Mouse (Mus musculus) small intestine, adult 2 months (tissue): ENCODE results near the gene Tigd3. TPM values are rescaled to one million over a fixed set of nuclear protein-coding genes. Genes with fewer than 3 reads are reported as not detected.

Source experiments
- H3K27ac ChIP-seq: fragments of 200-500 bp; 2 replicates; pipeline ENCODE4 v1.5.1; 2012; ENCODE audit warnings: low read depth, low read length, control low read depth, inconsistent platforms; ENCODE audit not compliant: insufficient read depth
- H3K27me3 ChIP-seq: fragments of 200-500 bp; 2 replicates; pipeline ENCODE4 v1.6.1; 2012; ENCODE audit warnings: mild to moderate bottlenecking, moderate library complexity, low read length, inconsistent platforms; ENCODE audit not compliant: control insufficient read depth, insufficient read depth
- H3K36me3 ChIP-seq: fragments of 200-500 bp; 2 replicates; pipeline ENCODE4 v1.6.1; 2012; ENCODE audit warnings: mild to moderate bottlenecking, low read length, control low read depth, inconsistent platforms; ENCODE audit not compliant: control insufficient read depth, insufficient read depth
- H3K4me1 ChIP-seq: fragments of 200-500 bp; 2 replicates; pipeline ENCODE4 v1.6.1; 2012; ENCODE audit warnings: low read length, inconsistent platforms, mixed read lengths; ENCODE audit not compliant: control insufficient read depth, insufficient read depth, insufficient read length
- H3K4me3 ChIP-seq: fragments of 200-500 bp; 2 replicates; pipeline ENCODE4 v1.5.1; 2012; ENCODE audit warnings: low read depth, mild to moderate bottlenecking, control low read depth, inconsistent platforms, low read length, moderate library complexity
- CTCF ChIP-seq: fragments of 200-500 bp; IDR thresholded peaks from 2 replicates; pipeline ENCODE4 v1.5.1; 2012; ENCODE audit warnings: low read depth, mild to moderate bottlenecking, control low read depth, inconsistent platforms, low read length, moderate library complexity, mixed read lengths; ENCODE audit not compliant: insufficient replicate concordance, insufficient read length; ENCODE audit errors: extremely low read depth
- POLR2A ChIP-seq: fragments of 200-500 bp; IDR thresholded peaks from 2 replicates; pipeline ENCODE4 v1.6.1; 2012; ENCODE audit warnings: low read depth, mild to moderate bottlenecking, control low read depth, inconsistent platforms, low read length, moderate library complexity
- whole genome bisulfite sequencing: fragments of 180-500 bp; shearing (Covaris S2); methylation state at CpG from one replicate; pipeline ENCODE4 v1.1.7; 2018; 5-methylcytosine and 5-hydroxymethylcytosine counted together
- polyA plus RNA-seq: library from polyadenylated mRNA; depleted of rRNA; stranded (reverse); fragments of >200 nt; gene quantifications from 2 replicates; pipeline ENCODE4 v1.2.3, GENCODE M21; 2012

Tigd3 gene
- polyA plus RNA-seq, 1 experiment, result 2.0 TPM

DNA sequence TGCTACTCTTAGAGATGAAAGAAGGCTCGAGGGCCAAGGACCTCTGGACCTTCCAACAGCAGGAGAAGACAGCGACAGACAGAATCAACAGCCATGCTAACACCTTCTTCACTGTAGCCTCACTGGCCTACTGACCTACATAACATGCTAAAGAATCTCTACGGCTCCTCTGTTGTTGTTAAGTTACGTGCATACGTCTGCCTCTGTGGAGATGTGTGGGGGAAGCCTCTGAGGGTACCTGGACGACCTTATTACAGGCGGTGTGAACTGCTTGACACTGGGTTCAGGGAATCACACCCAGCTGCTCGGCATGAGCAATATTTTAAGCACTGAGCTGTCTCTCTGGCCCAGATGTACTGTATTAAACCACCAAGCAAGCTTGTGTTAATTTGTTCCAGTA lies 33.6 kb upstream of the Tigd3 start:
- 86% methylated on average over 8 of the region's 8 CpGs for WGBS

DNA sequence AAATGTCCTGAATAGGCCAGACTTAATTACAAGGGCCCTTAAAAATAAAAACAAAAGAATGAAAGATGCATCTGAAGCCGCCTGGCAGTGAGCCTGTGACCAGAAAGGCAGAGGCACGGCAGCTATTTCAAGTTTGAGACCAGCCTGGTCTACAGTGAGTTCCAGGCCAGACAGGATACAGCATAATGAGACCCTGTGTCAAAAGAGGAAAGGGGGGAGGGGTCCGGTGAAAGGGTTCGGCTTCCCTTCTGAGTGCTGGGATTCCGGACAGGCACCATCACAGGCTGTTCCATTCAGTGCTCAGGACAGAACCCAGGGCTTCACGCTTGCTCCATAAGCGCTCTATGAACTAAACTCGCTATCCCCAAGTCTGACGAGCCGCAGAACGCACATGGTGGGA lies 33.1 kb upstream of the Tigd3 start:
- H3K36me3 ChIP-seq, result no peaks in the 10 kb centered on the region
- 91% methylated on average over 11 of the region's 11 CpGs for WGBS
- H3K27ac ChIP-seq, result no peak overlapping the region
- H3K4me3 ChIP-seq, result no peak overlapping the region
- H3K4me1 ChIP-seq, result peaks cover 12% of the 10 kb centered on the region
- no peaks in the 10 kb centered on the region for H3K27me3 ChIP-seq
- TF ChIP-seq CTCF, result no peak
- no peak for TF ChIP-seq POLR2A

More for the DNA sequence above, 33.6 kb upstream of the Tigd3 start:
- TF ChIP-seq CTCF (no peak), POLR2A (no peak)
- H3K27me3 ChIP-seq, result no peaks in the 10 kb centered on the region
- no peak overlapping the region for H3K27ac ChIP-seq
- H3K4me1 ChIP-seq, result peaks cover 13% of the 10 kb centered on the region
- no peaks in the 10 kb centered on the region for H3K36me3 ChIP-seq
- no peak overlapping the region for H3K4me3 ChIP-seq

DNA sequence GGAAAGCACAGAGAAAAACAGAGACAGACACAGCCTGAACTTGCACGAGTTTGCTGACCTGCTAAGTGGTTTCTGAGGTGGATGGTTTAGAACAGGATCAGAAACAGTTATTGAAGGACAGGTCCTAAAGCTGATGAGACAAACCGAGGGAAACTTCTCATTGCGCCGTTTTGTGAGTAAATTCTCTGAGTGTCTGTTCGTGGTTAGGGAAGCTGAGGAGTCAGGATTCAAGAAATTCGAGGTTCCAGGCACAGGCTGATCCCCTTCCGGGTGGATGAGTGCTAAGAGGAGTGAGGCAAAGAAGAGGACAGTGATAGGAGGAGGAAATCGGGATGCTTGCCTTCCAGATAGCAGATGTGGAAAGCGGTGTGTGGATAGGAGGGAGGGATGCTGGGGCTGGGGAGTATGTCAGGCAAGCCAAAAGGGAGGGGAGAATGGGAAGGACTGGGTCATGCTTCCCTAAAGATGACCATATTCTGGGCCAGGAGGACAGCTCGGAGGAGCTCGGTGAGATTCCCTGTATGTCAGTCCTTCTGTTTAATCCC lies 31.4 kb upstream of the Tigd3 start:
- Histone ChIP-seq H3K36me3 (no peaks in the 10 kb centered on the region), H3K4me1 (peaks cover 15% of the 10 kb centered on the region), H3K4me3 (peak overlapping the region; percentile 38; the same call in 1 of the 2 replicates), H3K27ac (peak overlapping the region; percentile 50), H3K27me3 (no peaks in the 10 kb centered on the region)
- TF ChIP-seq POLR2A (no peak), CTCF (no peak)
- WGBS, result 33% methylated on average over 11 of the region's 11 CpGs

DNA sequence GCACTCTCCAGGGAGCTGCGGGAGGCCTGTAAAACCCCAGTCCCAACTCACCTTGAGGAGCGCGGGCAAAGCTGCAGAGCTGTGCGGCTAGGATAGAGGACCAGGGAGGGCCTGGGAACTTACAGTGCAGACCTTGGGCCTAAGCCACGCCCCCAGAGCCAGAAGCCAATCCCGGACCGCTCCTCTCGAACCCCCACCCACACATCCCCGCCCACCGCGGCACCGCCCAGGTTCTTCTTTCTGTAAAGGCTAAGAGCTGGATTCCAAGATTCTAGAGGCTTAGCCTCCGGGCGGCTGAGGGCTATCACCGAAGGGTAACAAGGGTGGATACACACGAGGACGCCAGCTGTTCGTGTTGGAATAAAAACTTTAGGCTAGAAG lies 30.8 kb upstream of the Tigd3 start, which contains the start of gene Cdc42ep2:
TSS of gene Cdc42ep2 (minus strand) at position 104 of the 381 bp plus-strand sequence.
- Histone ChIP-seq H3K4me1 (peaks cover 10% of the 10 kb centered on the region), H3K27me3 (no peaks in the 10 kb centered on the region), H3K27ac (peak within 1 kb of the TSS; percentile 83), H3K36me3 (no peaks in the 10 kb centered on the region), H3K4me3 (peak within 1 kb of the TSS; percentile 70)
- TF ChIP-seq POLR2A (peak; percentile 82; the same call in 1 of the 2 replicates), CTCF (peak; percentile 7; the same call in 1 of the 2 replicates)
- WGBS, result under 1% methylated on average over 18 of the region's 18 CpGs

DNA sequence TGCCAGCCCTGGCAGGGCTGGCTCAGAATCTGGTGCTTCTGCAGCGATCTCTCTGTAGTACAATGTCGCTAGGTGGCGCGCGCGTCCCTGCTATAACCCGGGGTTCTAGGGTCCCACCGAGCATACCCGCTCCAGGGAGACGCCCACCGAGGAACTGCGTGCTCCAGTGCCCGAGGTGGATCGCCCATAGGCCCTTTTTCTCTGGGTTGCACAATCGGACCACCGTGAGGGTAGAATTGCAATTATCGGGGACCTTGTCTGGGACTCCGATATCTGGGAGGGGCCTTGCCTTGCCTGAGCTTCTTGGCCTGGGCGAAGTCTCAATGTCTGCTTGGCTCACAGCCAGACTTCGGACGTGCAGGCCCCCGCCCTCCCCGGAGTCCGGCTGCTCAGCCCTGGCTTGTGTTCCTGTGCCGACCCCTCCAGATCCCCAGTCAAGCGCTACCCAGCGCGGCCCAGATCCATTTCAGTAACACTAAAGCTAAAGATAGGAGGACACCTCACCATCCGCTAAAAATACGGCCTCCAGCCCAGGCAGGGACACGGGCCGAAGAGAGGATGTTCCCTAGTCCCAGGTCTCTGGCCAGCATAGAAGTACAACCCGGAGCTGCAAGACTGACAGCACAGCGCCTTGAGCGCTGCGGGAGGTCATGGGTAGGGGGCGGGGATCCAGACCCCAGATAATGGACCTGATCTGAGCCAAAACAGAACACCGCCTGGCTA lies 30.2 kb upstream of the Tigd3 start:
- Histone ChIP-seq H3K4me1 (peaks cover 6% of the 10 kb centered on the region; the same call in 1 of the 2 replicates), H3K27ac (peak overlapping the region; percentile 83), H3K27me3 (no peaks in the 10 kb centered on the region), H3K4me3 (peak overlapping the region; percentile 70), H3K36me3 (no peaks in the 10 kb centered on the region)
- TF ChIP-seq CTCF, result peak; percentile 78; the same call in 1 of the 2 replicates
- no peak; the same call in 1 of the 2 replicates for TF ChIP-seq POLR2A
- WGBS, result 0% methylated on average over 38 of the region's 38 CpGs

DNA sequence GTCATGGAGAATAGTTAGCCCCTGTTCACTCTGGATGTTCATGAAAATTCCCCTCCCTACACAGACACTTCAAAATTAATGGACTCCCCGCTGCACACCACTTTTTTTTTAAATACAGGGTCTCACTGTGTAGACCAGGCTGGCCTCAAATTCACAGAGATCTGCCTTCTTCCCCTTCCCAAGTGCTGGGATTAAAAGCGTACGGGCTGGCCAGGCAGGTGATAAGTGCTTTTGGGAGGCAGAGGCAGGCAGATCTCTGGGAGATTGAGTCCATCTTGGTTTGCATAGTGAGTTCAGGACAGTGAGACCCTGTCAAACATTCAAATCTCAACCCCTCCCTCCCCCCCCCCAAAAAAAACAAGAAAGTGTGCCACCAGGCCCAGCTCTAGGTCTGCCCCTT lies 29.0 kb upstream of the Tigd3 start:
- H3K27ac ChIP-seq, result no peak overlapping the region
- H3K4me3 ChIP-seq, result no peak overlapping the region
- TF ChIP-seq CTCF (no peak), POLR2A (no peak)
- no peaks in the 10 kb centered on the region for H3K27me3 ChIP-seq
- peaks cover 6% of the 10 kb centered on the region; the same call in 1 of the 2 replicates for H3K4me1 ChIP-seq
- WGBS, result 92% methylated on average over 3 of the region's 3 CpGs
- peaks cover 7% of the 10 kb centered on the region for H3K36me3 ChIP-seq
